Mouse (Mus musculus) kidney, postnatal 4 days (tissue): ENCODE results near the gene Olfr566.

Experiments
- DNase-seq, 2 experiments: peaks; one replicate each; pipeline ENCODE4 v3.0.0; 2021; ENCODE audit warnings: mixed read lengths in 2 of 2

Gene Olfr566

GRCm38 (mm10) chr7:102858665-102859064 lies at the start of gene Olfr566:
Gene Olfr566, minus strand, starts transcription at chr7:102858765.
- DNase-seq, result no peak

GRCm38 (mm10) chr7:102890782-102891181 lies 32.2 kb upstream of the Olfr566 start, which contains the start of gene Olfr569:
Gene Olfr569, minus strand, starts transcription at chr7:102890882.
- no peak for DNase-seq

- DNase-seq, result no peak
Observed at GRCm38 (mm10) chr7:102876822-102877221, 18.3 kb upstream of the Olfr566 start, which contains the start of gene Olfr568. Gene Olfr568, plus strand, starts transcription at chr7:102877122.

GRCm38 (mm10) chr7:102855807-102856206 lies 2.8 kb downstream of the Olfr566 start:
- no peak for DNase-seq
